Mouse (Mus musculus): ENCODE data around the gene Olfr198.
"Not testable (repeated sequence)": the region's sequence is repeated elsewhere in the genome, so short reads cannot be mapped to it uniquely, and the experiment has no call there.

The Olfr198 gene

DNA sequence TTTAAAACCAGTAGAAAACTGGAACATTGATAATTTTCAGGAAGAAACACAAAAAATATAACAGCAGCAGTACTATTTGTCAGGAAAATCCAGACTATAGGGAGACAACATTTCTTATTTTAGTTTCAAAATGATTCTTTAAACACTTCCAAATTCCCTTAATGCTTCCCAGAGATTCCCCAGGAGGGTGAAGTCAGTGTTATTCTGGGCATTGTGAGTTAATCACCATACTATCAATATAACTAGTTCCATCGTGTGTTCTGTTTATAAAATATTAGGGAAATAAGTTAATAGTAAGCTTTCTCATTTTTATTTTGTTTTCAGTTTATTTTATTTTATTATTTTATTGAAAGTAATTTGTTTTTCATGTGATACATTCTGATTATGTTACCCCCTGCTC is at the start of gene Olfr198:
Gene Olfr198 (minus strand): TSS at position 101 of the 400 bp plus-strand sequence.
- not testable (repeated sequence) for ATAC-seq (ENCODE audit: insufficient number of reproducible peaks, low FRiP score, low TSS enrichment)

DNA sequence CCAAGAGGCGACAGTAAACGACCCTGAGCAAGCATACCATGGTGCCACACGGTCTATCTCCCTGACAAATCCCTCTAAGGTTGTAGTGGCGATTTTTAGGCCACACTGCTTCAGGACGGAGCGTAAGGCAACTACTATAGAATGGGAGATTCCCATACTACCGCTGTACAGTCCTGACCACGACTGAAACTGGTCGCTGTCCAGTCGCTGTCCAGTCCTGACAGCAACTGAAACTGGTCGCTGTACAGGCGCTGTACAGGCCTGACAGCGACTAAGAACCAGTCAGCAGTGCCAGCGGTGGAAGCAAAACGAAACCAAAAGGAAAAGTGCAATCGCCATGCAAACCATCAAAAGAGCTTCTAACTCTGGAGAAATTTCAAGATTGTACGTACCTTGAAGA is 46.4 kb upstream of the Olfr198 start:
- ATAC-seq (ENCODE audit: insufficient number of reproducible peaks, low FRiP score, low TSS enrichment): no peak

DNA sequence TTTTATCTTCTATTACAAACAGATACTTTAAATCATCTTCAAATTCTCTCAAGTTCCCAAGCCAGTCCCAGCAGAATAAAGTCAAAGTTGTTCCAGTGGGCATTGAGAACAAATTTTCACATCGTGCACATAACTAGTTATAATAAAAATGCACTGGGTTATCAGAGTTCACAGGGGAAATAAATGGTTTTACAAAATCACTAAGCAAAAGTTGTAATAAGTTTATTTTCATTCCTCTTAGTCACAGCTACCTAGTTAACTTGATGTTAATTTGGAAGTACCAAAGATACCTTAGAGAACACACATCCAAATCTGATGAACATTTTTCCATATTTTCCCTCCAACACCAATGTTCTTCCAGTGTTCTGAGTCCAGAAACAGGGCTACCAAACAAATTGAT is 16.3 kb upstream of the Olfr198 start, which contains the start of gene Olfr199:
Gene Olfr199 (minus strand): TSS at position 101 of the 400 bp plus-strand sequence.
- not testable (repeated sequence) for ATAC-seq (ENCODE audit: insufficient number of reproducible peaks, low FRiP score, low TSS enrichment)

DNA sequence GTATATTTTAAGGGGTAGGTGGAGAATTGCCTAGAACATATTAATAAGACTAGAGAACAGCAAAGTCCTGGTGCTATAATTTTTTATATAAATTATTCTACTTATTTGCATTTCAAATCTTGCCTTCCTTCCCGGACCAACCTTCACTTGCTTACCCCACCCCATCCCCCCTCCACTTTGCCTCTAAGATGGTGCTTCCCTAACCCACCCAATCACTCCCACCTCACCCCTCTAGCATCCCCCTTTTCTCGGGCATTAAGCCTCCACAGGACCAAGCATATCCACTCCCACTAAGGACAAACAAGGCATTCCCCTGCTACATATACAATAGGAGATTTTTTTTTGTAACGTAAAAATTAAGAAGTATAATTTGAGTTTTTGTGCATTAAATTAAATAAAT is 14.5 kb upstream of the Olfr198 start:
- not testable (repeated sequence) for ATAC-seq (ENCODE audit: insufficient number of reproducible peaks, low FRiP score, low TSS enrichment)

DNA sequence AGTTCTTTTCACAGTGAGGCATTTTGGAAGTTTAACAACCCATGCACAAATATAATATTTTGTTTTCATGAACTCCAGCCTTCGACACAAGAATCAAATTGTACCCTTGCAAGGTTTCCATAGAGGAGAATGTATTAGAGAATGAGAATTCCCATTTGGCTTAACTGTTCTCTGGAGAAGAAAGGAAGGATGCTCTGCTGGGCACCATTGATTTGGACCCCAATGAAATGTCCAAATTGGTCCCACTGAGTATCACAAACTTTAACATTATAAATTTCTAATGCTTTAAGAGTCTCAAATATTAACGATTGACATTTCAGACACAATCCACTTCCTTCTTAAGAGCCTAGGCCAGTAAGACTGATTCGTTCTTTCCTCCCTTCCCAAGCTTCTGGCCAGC is 33.0 kb downstream of the Olfr198 start, which contains the start of gene Olfr196:
Gene Olfr196 (minus strand): TSS at position 101 of the 400 bp plus-strand sequence.
- no peak for ATAC-seq (ENCODE audit: insufficient number of reproducible peaks, low FRiP score, low TSS enrichment)

DNA sequence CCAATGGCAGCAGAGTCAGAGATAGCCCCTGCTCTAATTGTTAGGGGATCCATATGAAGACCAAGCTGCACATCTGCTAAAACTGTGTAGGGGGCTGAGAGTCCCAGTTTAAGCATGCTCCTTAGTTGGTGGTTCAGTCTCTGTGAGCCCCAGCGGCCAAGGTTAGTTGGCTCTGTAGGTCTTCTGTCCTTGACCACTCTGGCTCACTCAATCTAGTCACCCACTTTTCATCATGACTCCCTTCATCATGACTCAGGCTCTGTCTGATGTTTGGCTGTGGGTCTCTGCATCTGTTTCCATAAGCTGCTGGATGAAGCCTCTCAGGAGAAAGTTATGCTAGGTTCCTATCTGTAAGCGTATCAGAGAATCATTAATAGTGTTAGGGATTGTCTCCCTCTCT is 51.3 kb downstream of the Olfr198 start:
- ATAC-seq (ENCODE audit: insufficient number of reproducible peaks, low FRiP score, low TSS enrichment): no peak

Measured in cerebellum, adult (tissue).